Mouse (Mus musculus): ENCODE data around the gene Psmd13.
"Not testable (repeated sequence)": the region's sequence is repeated elsewhere in the genome, so short reads cannot be mapped to it uniquely, and the experiment has no call there.

The Psmd13 gene

GRCm38 (mm10) chr7:140856785-140857549 is 24.8 kb upstream of the Psmd13 start, which contains the start of gene Ric8a:
Ric8a (plus strand) TSS chr7:140856957.
- peak; percentile 88 for DNase-seq

- no peak for DNase-seq
Measured at GRCm38 (mm10) chr7:140857550-140858505, 23.9 kb upstream of the Psmd13 start, which contains the start of gene Bet1l. Bet1l (minus strand) TSS chr7:140857577.

- DNase-seq: no peak
Measured at GRCm38 (mm10) chr7:140858746-140859145, 23.0 kb upstream of the Psmd13 start.

- no peak for DNase-seq
Measured at GRCm38 (mm10) chr7:140859997-140860396, 21.8 kb upstream of the Psmd13 start.

GRCm38 (mm10) chr7:140860728-140861127 is 21.0 kb upstream of the Psmd13 start:
- DNase-seq: no peak

- DNase-seq: no peak
Measured at GRCm38 (mm10) chr7:140864761-140865160, 17.0 kb upstream of the Psmd13 start.

GRCm38 (mm10) chr7:140874224-140874623 is 7.5 kb upstream of the Psmd13 start:
- DNase-seq: no peak

GRCm38 (mm10) chr7:140877364-140877763 is 4.4 kb upstream of the Psmd13 start:
- DNase-seq: no peak

GRCm38 (mm10) chr7:140879355-140879754 is 2.4 kb upstream of the Psmd13 start:
- DNase-seq: no peak

- no peak for DNase-seq
Measured at GRCm38 (mm10) chr7:140880419-140880818, 1.3 kb upstream of the Psmd13 start.

GRCm38 (mm10) chr7:140880865-140881515 is 778 bp upstream of the Psmd13 start:
- no peak for DNase-seq

- no peak for DNase-seq
Measured at GRCm38 (mm10) chr7:140882469-140882803, 668 bp downstream of the Psmd13 start.

GRCm38 (mm10) chr7:140890636-140891035 is 8.9 kb downstream of the Psmd13 start:
- not testable (repeated sequence) for DNase-seq

GRCm38 (mm10) chr7:140894031-140894430 is 12.3 kb downstream of the Psmd13 start:
- no peak for DNase-seq

GRCm38 (mm10) chr7:140894611-140895010 is 12.8 kb downstream of the Psmd13 start:
- DNase-seq: no peak

- no peak for DNase-seq
Measured at GRCm38 (mm10) chr7:140897863-140898262, 16.1 kb downstream of the Psmd13 start.

GRCm38 (mm10) chr7:140899121-140899520 is 17.4 kb downstream of the Psmd13 start:
- no peak for DNase-seq

- DNase-seq: no peak
Measured at GRCm38 (mm10) chr7:140900220-140900619, 18.5 kb downstream of the Psmd13 start, which contains the start of gene Cox8b. Cox8b (minus strand) TSS chr7:140900446.

- DNase-seq: no peak
Measured at GRCm38 (mm10) chr7:140902036-140902875, 20.5 kb downstream of the Psmd13 start.

- peak; percentile 82 for DNase-seq
Measured at GRCm38 (mm10) chr7:140903212-140903611, 21.4 kb downstream of the Psmd13 start.

- DNase-seq: no peak
Measured at GRCm38 (mm10) chr7:140905642-140906081, 23.9 kb downstream of the Psmd13 start.

GRCm38 (mm10) chr7:140907131-140907530 is 25.4 kb downstream of the Psmd13 start:
- DNase-seq: no peak
